Mouse (Mus musculus) embryonic fibroblast, embryonic 13.5 days (primary cell): ENCODE data around the gene Fam111a.

Experiments
- CTCF ChIP-seq: IDR thresholded peaks from 2 replicates; pipeline ENCODE4 v1.5.1; 2011; ENCODE audit warnings: mild to moderate bottlenecking, control low read depth, low read length, moderate library complexity, borderline replicate concordance; ENCODE audit not compliant: insufficient read depth
- POLR2A ChIP-seq: IDR thresholded peaks from 2 replicates; pipeline ENCODE4 v1.6.1; 2011; ENCODE audit warnings: low read depth, mild to moderate bottlenecking, control low read depth, low read length, moderate library complexity

- no peak for TF ChIP-seq CTCF
- TF ChIP-seq POLR2A = no peak
Measured at GRCm38 (mm10) chr19:12634259-12634658, 88.7 kb downstream of the Fam111a start.
